Mouse (Mus musculus) kidney, embryonic 15.5 days (tissue): ENCODE results near the gene Gm10024. TPM values are rescaled to one million over a fixed set of nuclear protein-coding genes. Genes with fewer than 3 reads are reported as not detected.
"Not testable (repeated sequence)": the region's sequence is repeated elsewhere in the genome, so short reads cannot be mapped to it uniquely, and the experiment has no call there.

Source experiments
- ATAC-seq: fragments of 200-750 bp; cut with Nextera tagmentation; replicated peaks from 2 replicates; pipeline ENCODE4 v1.8.0; 2017; ENCODE audit warnings: moderate TSS enrichment; ENCODE audit not compliant: low FRiP score
- H3K27ac ChIP-seq: fragments of 300-500 bp; sonication (generic); 2 replicates; pipeline ENCODE4 v1.5.1; 2015; ENCODE audit warnings: mild to moderate bottlenecking, inconsistent platforms
- H3K27me3 ChIP-seq: fragments of 300-500 bp; sonication (generic); 2 replicates; pipeline ENCODE4 v1.6.1; 2015; ENCODE audit warnings: inconsistent platforms
- H3K36me3 ChIP-seq: fragments of 300-500 bp; sonication (generic); 2 replicates; pipeline ENCODE4 v1.6.1; 2015; ENCODE audit warnings: inconsistent platforms
- H3K4me1 ChIP-seq: fragments of 300-500 bp; sonication (generic); 2 replicates; pipeline ENCODE4 v1.6.1; 2015; ENCODE audit warnings: inconsistent platforms
- H3K4me2 ChIP-seq: fragments of 300-500 bp; sonication (generic); 2 replicates; pipeline ENCODE4 v1.6.1; 2015; ENCODE audit warnings: moderate library complexity, mild to moderate bottlenecking, inconsistent platforms
- H3K4me3 ChIP-seq: fragments of 300-500 bp; sonication (generic); replicated peaks from 2 replicates; pipeline ENCODE4 v1.5.1; 2015; ENCODE audit warnings: mild to moderate bottlenecking, inconsistent platforms
- H3K9ac ChIP-seq: fragments of 300-500 bp; sonication (generic); 2 replicates; pipeline ENCODE4 v1.6.1; 2015; ENCODE audit warnings: mild to moderate bottlenecking, inconsistent platforms
- H3K9me3 ChIP-seq: fragments of 300-500 bp; sonication (generic); replicated peaks from 2 replicates; pipeline ENCODE4 v1.6.1; 2016; ENCODE audit warnings: inconsistent platforms
- WGBS: fragments of 180-500 bp; shearing (Covaris S2); methylation state at CpG from one replicate; pipeline ENCODE4 v1.1.7; 2015; ENCODE audit warnings: mixed read lengths; 5-methylcytosine and 5-hydroxymethylcytosine counted together
- polyA plus RNA-seq: library from polyadenylated mRNA; unstranded; fragments of >200 nt; fragmentation: Nextera tagmentation; extraction: Ambion mirVana; gene quantifications from 2 replicates; pipeline ENCODE4 v1.2.1, GENCODE M21; 2015

The Gm10024 gene
- polyA plus RNA-seq, 1 experiment from 2014 or later, result not detected

DNA sequence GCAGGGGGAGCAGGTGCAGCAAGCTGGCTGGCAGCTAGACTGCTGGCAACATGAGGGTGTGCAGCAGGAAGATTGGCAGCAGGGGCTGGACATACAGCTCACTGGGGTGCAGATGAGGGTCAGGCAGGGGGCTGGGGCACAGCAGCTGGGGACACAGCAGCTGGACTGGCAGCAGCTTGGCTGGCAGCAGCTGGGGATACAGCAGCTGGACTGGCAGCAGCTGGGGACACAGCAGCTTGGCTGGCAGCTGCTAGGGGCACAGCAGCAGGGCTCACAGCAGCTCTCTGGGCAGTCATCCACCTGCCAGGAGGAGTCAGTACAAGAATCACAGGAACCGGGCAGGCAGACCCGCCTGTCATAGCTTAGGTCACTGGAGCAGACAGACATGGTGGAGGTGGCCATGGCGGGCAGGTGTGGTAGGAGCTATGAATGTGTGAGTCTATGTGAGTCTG, 20.9 kb upstream of the Gm10024 start, which contains the start of gene Gm19402:
Gene Gm19402, minus strand, starts transcription at position 402 of the 452 bp plus-strand sequence.
- 64% methylated on average over 3 of the region's 3 CpGs for WGBS
- not testable (repeated sequence) for ATAC-seq, H3K9ac ChIP-seq, H3K4me3 ChIP-seq, H3K36me3 ChIP-seq, H3K4me2 ChIP-seq, H3K27ac ChIP-seq, H3K9me3 ChIP-seq
- H3K27me3 ChIP-seq, result peaks cover 35% of the 10 kb centered on the region
- peaks cover 12% of the 10 kb centered on the region for H3K4me1 ChIP-seq

DNA sequence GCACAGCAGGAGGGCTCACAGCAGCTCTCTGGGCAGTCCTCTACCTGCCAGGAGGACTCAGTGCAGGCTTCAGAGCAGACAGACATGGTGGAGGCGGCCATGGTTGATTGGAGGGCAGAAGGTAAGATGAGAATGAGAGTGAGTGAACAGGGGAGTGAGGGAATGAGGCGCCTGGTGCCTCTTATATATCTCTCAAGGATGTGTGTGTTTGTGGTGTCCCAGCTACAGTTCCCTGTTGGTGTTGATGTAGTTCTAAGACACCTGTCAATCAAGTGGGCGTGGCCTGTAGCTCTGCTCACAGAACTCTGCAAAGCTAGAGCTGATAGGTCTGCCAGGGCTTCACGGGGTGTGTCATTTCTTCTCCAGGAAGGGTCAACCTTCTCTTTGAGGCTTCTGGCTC, 14.1 kb upstream of the Gm10024 start, which contains the start of gene Gm9508:
Gene Gm9508, minus strand, starts transcription at position 101 of the 400 bp plus-strand sequence.
- H3K4me3 ChIP-seq, result no peak within 1 kb of the TSS
- H3K9ac ChIP-seq, result no peak within 1 kb of the TSS
- no peaks in the 10 kb centered on the region for H3K9me3 ChIP-seq
- no peaks in the 10 kb centered on the region for H3K27me3 ChIP-seq
- WGBS, result 39% methylated on average over 4 of the region's 4 CpGs
- H3K27ac ChIP-seq, result no peak within 1 kb of the TSS
- no peak within 1 kb of the TSS for H3K4me2 ChIP-seq
- H3K36me3 ChIP-seq, result no peaks in the 10 kb centered on the region
- H3K4me1 ChIP-seq, result no peaks in the 10 kb centered on the region
- no peak for ATAC-seq

- no peak within 1 kb of the TSS for H3K27ac ChIP-seq
- H3K4me3 ChIP-seq, result no peak within 1 kb of the TSS
- H3K9me3 ChIP-seq, result peaks cover 13% of the 10 kb centered on the region
- no peak within 1 kb of the TSS for H3K4me2 ChIP-seq
- ATAC-seq, result no peak
- no peaks in the 10 kb centered on the region for H3K36me3 ChIP-seq
- WGBS, result 84% methylated on average over 1 of the region's 1 CpGs
- no peak within 1 kb of the TSS for H3K9ac ChIP-seq
- H3K27me3 ChIP-seq, result no peaks in the 10 kb centered on the region
- H3K4me1 ChIP-seq, result no peaks in the 10 kb centered on the region
Observed at GRCm38 (mm10) chr10:77706326-77706725, 4.9 kb upstream of the Gm10024 start, which contains the start of gene Gm10272. Gene Gm10272, plus strand, starts transcription at chr10:77706626.

DNA sequence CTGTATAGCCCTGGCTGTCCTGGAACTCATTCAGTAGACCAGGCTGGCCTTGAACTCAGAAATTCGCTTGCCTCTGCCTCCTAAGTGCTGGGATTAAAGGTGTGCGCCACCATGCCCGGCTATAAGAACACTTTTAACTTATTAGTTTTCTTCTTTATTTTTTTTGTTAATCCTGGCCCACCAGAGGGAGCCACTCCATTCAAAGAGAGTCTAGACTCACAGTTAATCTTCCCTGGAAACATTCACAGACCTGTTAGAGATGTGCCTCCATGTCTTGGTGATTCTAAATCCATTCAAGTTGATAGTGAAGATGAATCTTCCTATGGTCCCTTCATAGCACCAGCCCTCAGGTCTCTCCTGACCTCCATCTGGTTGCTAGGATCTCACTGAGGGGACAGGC, 1.4 kb upstream of the Gm10024 start:
- Histone ChIP-seq H3K9me3 (peaks cover 8% of the 10 kb centered on the region; the same call in 1 of the 2 replicates), H3K36me3 (no peaks in the 10 kb centered on the region), H3K4me1 (no peaks in the 10 kb centered on the region), H3K9ac (no peak overlapping the region), H3K4me3 (no peak overlapping the region), H3K27ac (no peak overlapping the region), H3K4me2 (no peak overlapping the region), H3K27me3 (no peaks in the 10 kb centered on the region)
- no peak for ATAC-seq
- WGBS, result 77% methylated on average over 3 of the region's 3 CpGs

- WGBS, result 55% methylated on average over 4 of the region's 4 CpGs
- no peak overlapping the region for H3K4me3 ChIP-seq
- H3K36me3 ChIP-seq, result no peaks in the 10 kb centered on the region
- H3K4me2 ChIP-seq, result no peak overlapping the region
- no peak overlapping the region for H3K27ac ChIP-seq
- H3K27me3 ChIP-seq, result no peaks in the 10 kb centered on the region
- no peaks in the 10 kb centered on the region for H3K9me3 ChIP-seq
- no peak overlapping the region for H3K9ac ChIP-seq
- H3K4me1 ChIP-seq, result no peaks in the 10 kb centered on the region
- no peak for ATAC-seq
Observed at GRCm38 (mm10) chr10:77713734-77714133, 2.5 kb downstream of the Gm10024 start.

DNA sequence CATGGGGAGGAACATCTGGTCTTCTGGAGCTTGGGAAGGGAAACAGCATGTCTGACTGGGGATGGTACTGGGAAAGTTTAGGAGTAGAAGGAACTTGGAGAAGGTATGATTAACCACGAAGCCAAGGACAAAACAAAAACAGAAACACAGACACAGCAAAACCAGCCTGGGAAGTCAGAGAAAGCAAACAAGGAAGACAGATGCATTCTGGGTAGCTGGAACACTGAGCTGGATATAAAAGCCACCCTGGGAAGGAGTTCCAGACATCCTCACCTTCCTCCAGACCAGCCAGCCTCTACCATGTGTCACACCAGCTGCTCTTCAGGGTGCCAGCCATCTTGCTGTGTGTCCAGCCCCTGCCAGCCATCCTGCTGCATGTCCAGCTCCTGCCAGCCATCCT, 4.2 kb downstream of the Gm10024 start, which contains the start of gene Gm10142:
Gene Gm10142, plus strand, starts transcription at position 301 of the 400 bp plus-strand sequence.
- Histone ChIP-seq H3K36me3 (no peaks in the 10 kb centered on the region), H3K4me1 (no peaks in the 10 kb centered on the region), H3K27ac (no peak within 1 kb of the TSS), H3K27me3 (no peaks in the 10 kb centered on the region), H3K4me3 (no peak within 1 kb of the TSS), H3K9ac (no peak within 1 kb of the TSS), H3K4me2 (no peak within 1 kb of the TSS), H3K9me3 (no peaks in the 10 kb centered on the region)
- 80% methylated on average over 1 of the region's 1 CpGs for WGBS
- no peak for ATAC-seq

DNA sequence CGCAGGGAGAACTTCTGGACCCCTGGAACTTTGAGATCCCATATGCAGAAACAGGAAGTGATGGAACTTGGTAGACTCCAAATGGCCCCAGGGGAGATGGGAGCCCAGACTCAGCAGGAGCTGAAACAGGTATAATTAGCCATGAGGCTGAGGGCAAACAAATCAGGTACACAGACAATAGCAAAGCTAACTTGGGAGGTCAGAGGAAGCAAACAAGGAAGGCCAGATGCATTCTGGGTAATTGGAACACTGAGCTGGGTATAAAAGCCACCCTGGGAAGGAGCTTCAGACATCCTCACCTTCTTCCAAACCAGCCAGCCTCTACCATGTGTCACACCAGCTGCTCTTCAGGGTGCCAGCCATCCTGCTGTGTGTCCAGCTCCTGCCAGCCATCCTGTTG, 9.0 kb downstream of the Gm10024 start, which contains the start of gene Krtap12-1:
Gene Krtap12-1, plus strand, starts transcription at position 301 of the 400 bp plus-strand sequence.
- not testable (repeated sequence) for H3K4me3 ChIP-seq, ATAC-seq, H3K4me1 ChIP-seq, H3K27ac ChIP-seq, H3K9ac ChIP-seq, H3K4me2 ChIP-seq, H3K9me3 ChIP-seq, H3K27me3 ChIP-seq, H3K36me3 ChIP-seq
- 78% methylated on average over 1 of the region's 1 CpGs for WGBS

GRCm38 (mm10) chr10:77724855-77725254, 13.6 kb downstream of the Gm10024 start:
- no peaks in the 10 kb centered on the region for H3K27me3 ChIP-seq
- no peaks in the 10 kb centered on the region for H3K36me3 ChIP-seq
- no peak overlapping the region for H3K4me3 ChIP-seq
- ATAC-seq, result no peak
- WGBS, result 81% methylated on average over 8 of the region's 8 CpGs
- no peaks in the 10 kb centered on the region for H3K4me1 ChIP-seq
- no peaks in the 10 kb centered on the region for H3K9me3 ChIP-seq
- no peak overlapping the region for H3K27ac ChIP-seq
- no peak overlapping the region for H3K4me2 ChIP-seq
- H3K9ac ChIP-seq, result no peak overlapping the region

GRCm38 (mm10) chr10:77726186-77726585, 14.9 kb downstream of the Gm10024 start, which contains the start of gene Gm10100:
Gene Gm10100, plus strand, starts transcription at chr10:77726486.
- ATAC-seq, result no peak
- no peak within 1 kb of the TSS for H3K9ac ChIP-seq
- no peaks in the 10 kb centered on the region for H3K27me3 ChIP-seq
- H3K4me2 ChIP-seq, result no peak within 1 kb of the TSS
- H3K27ac ChIP-seq, result no peak within 1 kb of the TSS
- WGBS, result 49% methylated on average over 3 of the region's 3 CpGs
- H3K36me3 ChIP-seq, result no peaks in the 10 kb centered on the region
- H3K4me1 ChIP-seq, result no peaks in the 10 kb centered on the region
- no peaks in the 10 kb centered on the region for H3K9me3 ChIP-seq
- H3K4me3 ChIP-seq, result no peak within 1 kb of the TSS

- Histone ChIP-seq H3K36me3 (no peaks in the 10 kb centered on the region), H3K27me3 (no peaks in the 10 kb centered on the region), H3K4me1 (no peaks in the 10 kb centered on the region), H3K4me3 (no peak overlapping the region), H3K4me2 (no peak overlapping the region), H3K9me3 (no peaks in the 10 kb centered on the region), H3K9ac (no peak overlapping the region), H3K27ac (no peak overlapping the region)
- no peak for ATAC-seq
- WGBS, result 65% methylated on average over 4 of the region's 4 CpGs
Observed at GRCm38 (mm10) chr10:77728280-77728679, 17.0 kb downstream of the Gm10024 start.

DNA sequence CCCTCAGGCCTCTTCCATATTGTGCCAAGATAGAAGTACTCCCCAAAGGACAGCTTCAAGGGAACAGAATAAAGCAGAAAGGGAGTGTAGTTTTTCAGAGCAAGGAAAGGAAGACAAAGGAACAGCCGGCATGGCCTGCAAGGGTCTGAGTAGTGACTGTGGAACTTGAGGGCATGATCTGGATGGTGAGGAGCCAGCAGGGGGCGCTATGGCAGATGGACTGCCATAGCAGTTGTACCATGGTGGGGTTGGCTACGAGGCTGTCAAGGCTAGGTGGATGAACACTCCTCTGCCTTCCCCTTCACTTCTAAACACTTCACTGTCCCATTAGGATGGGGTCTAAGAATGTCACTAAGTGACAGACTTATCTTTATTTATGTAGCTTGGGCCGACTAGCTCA, 18.0 kb downstream of the Gm10024 start:
- H3K27me3 ChIP-seq, result no peaks in the 10 kb centered on the region
- no peak for ATAC-seq
- H3K27ac ChIP-seq, result no peak overlapping the region
- H3K9me3 ChIP-seq, result no peaks in the 10 kb centered on the region
- no peak overlapping the region for H3K4me2 ChIP-seq
- no peak overlapping the region for H3K4me3 ChIP-seq
- no peaks in the 10 kb centered on the region for H3K4me1 ChIP-seq
- 47% methylated on average over 4 of the region's 4 CpGs for WGBS
- H3K9ac ChIP-seq, result no peak overlapping the region
- H3K36me3 ChIP-seq, result no peaks in the 10 kb centered on the region

DNA sequence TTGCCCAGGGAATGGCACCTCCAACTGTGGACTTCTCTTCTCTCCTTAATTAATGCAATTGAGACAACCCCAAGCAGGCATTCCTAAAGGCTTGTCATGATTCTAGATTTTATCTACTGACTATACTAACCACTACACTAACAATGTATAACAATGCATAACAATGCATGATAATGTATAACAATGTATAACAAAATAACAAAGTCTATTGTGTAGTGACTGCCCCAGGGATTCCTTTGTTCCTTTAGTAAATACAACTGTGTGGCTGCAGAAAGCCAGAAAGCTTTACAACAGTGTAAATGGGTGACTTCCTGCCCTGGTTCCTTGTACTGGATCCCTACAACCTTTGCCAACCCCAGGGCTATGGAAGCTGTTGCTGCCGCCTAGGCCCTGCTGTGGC, 24.7 kb downstream of the Gm10024 start:
- no peak overlapping the region for H3K4me2 ChIP-seq
- no peak for ATAC-seq
- WGBS, result 97% methylated on average over 1 of the region's 1 CpGs
- no peaks in the 10 kb centered on the region for H3K4me1 ChIP-seq
- H3K27ac ChIP-seq, result no peak overlapping the region
- no peaks in the 10 kb centered on the region for H3K27me3 ChIP-seq
- H3K36me3 ChIP-seq, result no peaks in the 10 kb centered on the region
- H3K9ac ChIP-seq, result no peak overlapping the region
- H3K9me3 ChIP-seq, result no peaks in the 10 kb centered on the region; the same call in 1 of the 2 replicates
- H3K4me3 ChIP-seq, result no peak overlapping the region

GRCm38 (mm10) chr10:77738929-77739328, 27.7 kb downstream of the Gm10024 start:
- WGBS, result 81% methylated on average over 4 of the region's 4 CpGs
- Histone ChIP-seq H3K4me1 (no peaks in the 10 kb centered on the region), H3K27me3 (no peaks in the 10 kb centered on the region), H3K4me2 (no peak overlapping the region), H3K9me3 (no peaks in the 10 kb centered on the region; the same call in 1 of the 2 replicates), H3K36me3 (no peaks in the 10 kb centered on the region), H3K9ac (no peak overlapping the region), H3K27ac (no peak overlapping the region), H3K4me3 (no peak overlapping the region)
- ATAC-seq, result no peak
